Mouse (Mus musculus): ENCODE results near the gene Mthfsd.

- TF ChIP-seq CTCF (IDR thresholded peaks at IDR 0.05; ENCODE audit: control insufficient read depth, insufficient read depth, insufficient replicate concordance, low read depth, low read length), result no peak
- no peak for TF ChIP-seq POLR2A (IDR thresholded peaks at IDR 0.05; ENCODE audit: control insufficient read depth, low read depth, low read length)
These were observed 29.0 kb downstream of the Mthfsd start for GRCm38 (mm10) chr8:121079201-121079600.
